In the genomic region with DNA sequence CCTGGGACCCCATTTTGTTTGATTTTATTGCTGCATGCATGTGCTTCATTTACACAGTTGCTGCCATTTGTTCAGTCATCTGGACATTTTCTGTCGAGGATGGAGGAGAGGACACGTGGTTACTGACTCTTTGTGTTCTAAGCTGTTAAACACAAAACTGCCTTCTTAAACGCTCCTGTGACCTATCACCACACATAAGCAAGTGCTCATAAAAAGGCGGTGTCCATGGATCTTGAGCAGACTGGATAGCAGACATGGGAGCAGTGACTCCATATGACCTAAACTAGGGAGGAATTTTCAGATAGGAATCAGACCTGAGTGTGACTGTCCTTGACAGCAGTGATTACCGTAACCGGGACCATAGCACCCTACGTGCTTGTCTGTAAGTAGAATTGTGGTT, we compare ENCODE assay signal across 12 mouse cellular contexts.
"Had no signal": no experiment of that assay in that cellular context is flagged by ENCODE, and none has a peak within 500 bp of the region (broad histone marks: within the 10 kb centered on the region; RNA-seq: fewer than 3 reads in every experiment).

No protein-coding gene starts in this region.

- H3K9me3 ChIP-seq: limb, embryonic 10.5 days; liver, embryonic 15.5 days had no signal

- H3K36me3 ChIP-seq: liver, embryonic 15.5 days had no signal

- H3K9ac ChIP-seq: liver, embryonic 15.5 days had no signal

- H3K4me3 ChIP-seq: layer of hippocampus, adult 2 months; limb, embryonic 10.5 days; liver, embryonic 15.5 days had no signal

- H3K27ac ChIP-seq: layer of hippocampus, adult 2 months; limb, embryonic 10.5 days; liver, embryonic 15.5 days; stomach, postnatal 0 days had no signal

- ATAC-seq: lung, postnatal 0 days had no signal

- DNase-seq: kidney, adult 11 months; kidney, postnatal 25 days; lung, adult 2 months; lung, postnatal 36 days; midbrain, embryonic 14.5 days; thymus, postnatal 4 days had no signal

- H3K4me2 ChIP-seq: liver, embryonic 11.5 days; liver, embryonic 15.5 days had no signal

- H3K27me3 ChIP-seq: liver, embryonic 15.5 days had no signal

- H3K4me1 ChIP-seq: limb, embryonic 10.5 days; liver, embryonic 15.5 days had no signal
